Mouse (Mus musculus): ENCODE data around the gene Odf4. TPM values are rescaled to one million over a fixed set of nuclear protein-coding genes. Genes with fewer than 3 reads are reported as not detected.
"Not testable (repeated sequence)": the region's sequence is repeated elsewhere in the genome, so short reads cannot be mapped to it uniquely, and the experiment has no call there.

Odf4 gene
- total RNA-seq, 2 experiments from 2014 or later: not detected

GRCm38 (mm10) chr11:68939451-68940304, 12.8 kb upstream of the Odf4 start:
- Histone ChIP-seq H3K27ac (peak overlapping the region; percentile 90), H3K4me3 (peak overlapping the region; percentile 79)
- no peak for TF ChIP-seq CTCF (IDR thresholded peaks at IDR 0.05)
- peak; percentile 90 for DNase-seq
- intact Hi-C loops (cut with DNase I): no loop called here

GRCm38 (mm10) chr11:68936951-68937350, 10.1 kb upstream of the Odf4 start:
- DNase-seq; H3K4me3 ChIP-seq; H3K27ac ChIP-seq; intact Hi-C loops (cut with DNase I): not testable (repeated sequence)

- H3K27ac ChIP-seq: no peak overlapping the region
- H3K4me3 ChIP-seq: no peak overlapping the region
- TF ChIP-seq CTCF (IDR thresholded peaks at IDR 0.05): no peak
- intact Hi-C loops (cut with DNase I): no loop called here
- DNase-seq: no peak
Observed at GRCm38 (mm10) chr11:68933885-68934507, 7.1 kb upstream of the Odf4 start.

GRCm38 (mm10) chr11:68929947-68930346, 3.1 kb upstream of the Odf4 start:
- DNase-seq: no peak
- no peak for TF ChIP-seq CTCF (IDR thresholded peaks at IDR 0.05)
- H3K27ac ChIP-seq: no peak overlapping the region
- no peak overlapping the region for H3K4me3 ChIP-seq
- intact Hi-C loops (cut with DNase I): no loop called here

- no peak for TF ChIP-seq CTCF (IDR thresholded peaks at IDR 0.05)
- Histone ChIP-seq H3K4me3 (no peak overlapping the region), H3K27ac (no peak overlapping the region)
- no peak for DNase-seq
- intact Hi-C loops (cut with DNase I): no loop called here
Observed at GRCm38 (mm10) chr11:68924749-68925148, 2.1 kb downstream of the Odf4 start.

GRCm38 (mm10) chr11:68923191-68923590, 3.7 kb downstream of the Odf4 start:
- intact Hi-C loops (cut with DNase I): no loop called here
- no peak for DNase-seq
- no peak overlapping the region for H3K4me3 ChIP-seq
- TF ChIP-seq CTCF (IDR thresholded peaks at IDR 0.05): no peak
- no peak overlapping the region for H3K27ac ChIP-seq

GRCm38 (mm10) chr11:68914566-68914965, 12.3 kb downstream of the Odf4 start:
- no peak for DNase-seq
- Histone ChIP-seq H3K4me3 (no peak overlapping the region), H3K27ac (no peak overlapping the region)
- intact Hi-C loops (cut with DNase I): no loop called here
- no peak for TF ChIP-seq CTCF (IDR thresholded peaks at IDR 0.05)

GRCm38 (mm10) chr11:68911531-68912177, 15.2 kb downstream of the Odf4 start:
- Histone ChIP-seq H3K4me3 (peak overlapping the region; percentile 41), H3K27ac (peak overlapping the region; percentile 73)
- DNase-seq: no peak
- no peak for TF ChIP-seq CTCF (IDR thresholded peaks at IDR 0.05)
- intact Hi-C loops (cut with DNase I): no loop called here

GRCm38 (mm10) chr11:68908846-68909503, 17.9 kb downstream of the Odf4 start:
- Histone ChIP-seq H3K27ac (0 out of 2 replicates have a peak overlapping the region, but pooled peaks have one; percentile 16), H3K4me3 (no peak overlapping the region)
- no peak for TF ChIP-seq CTCF (IDR thresholded peaks at IDR 0.05)
- no peak for DNase-seq
- intact Hi-C loops (cut with DNase I): no loop called here

- no peak overlapping the region for H3K4me3 ChIP-seq
- no peak for TF ChIP-seq CTCF (IDR thresholded peaks at IDR 0.05)
- peak overlapping the region; percentile 41; the same call in 1 of the 2 replicates for H3K27ac ChIP-seq
- no peak for DNase-seq
- intact Hi-C loops (cut with DNase I): no loop called here
Observed at GRCm38 (mm10) chr11:68907251-68907650, 19.6 kb downstream of the Odf4 start.

- TF ChIP-seq CTCF (IDR thresholded peaks at IDR 0.05): no peak
- H3K4me3 ChIP-seq: no peak overlapping the region
- H3K27ac ChIP-seq: peak overlapping the region; percentile 41; the same call in 1 of the 2 replicates
- no peak for DNase-seq
- intact Hi-C loops (cut with DNase I): no loop called here
Observed at GRCm38 (mm10) chr11:68906461-68906790, 20.5 kb downstream of the Odf4 start.

GRCm38 (mm10) chr11:68905665-68906460, 21.0 kb downstream of the Odf4 start:
- Histone ChIP-seq H3K4me3 (no peak overlapping the region), H3K27ac (peak overlapping the region; percentile 41; the same call in 1 of the 2 replicates)
- no peak for TF ChIP-seq CTCF (IDR thresholded peaks at IDR 0.05)
- intact Hi-C loops (cut with DNase I): loop anchor here (2.0 kb wide), 1 partner anchor 77 kb away; no protein-coding TSS in a partner anchor
- DNase-seq: no peak

Data from gastrocnemius, adult 2 months (tissue).